Mouse (Mus musculus) CD4-positive, CD25-positive, alpha-beta regulatory T cell, adult 4 months (primary cell): ENCODE data around the gene Ctnna3. TPM values are rescaled to one million over a fixed set of nuclear protein-coding genes. Genes with fewer than 3 reads are reported as not detected.
"Not testable (repeated sequence)": the region's sequence is repeated elsewhere in the genome, so short reads cannot be mapped to it uniquely, and the experiment has no call there.

ENCODE experiments used
- ATAC-seq: one replicate; pipeline ENCODE4 v1.8.0; 2017
- polyA plus RNA-seq, 2 experiments: library from polyadenylated mRNA; unstranded; fragments of 100-300 nt; shearing (Covaris generic); gene quantifications; one replicate each; pipeline ENCODE4 v1.2.1; 2017

Gene Ctnna3
- polyA plus RNA-seq, 2 experiments from 2014 or later = 0.19 TPM; not detected in 1

- ATAC-seq = peak; percentile 53
Observed at GRCm38 (mm10) chr10:63424475-63424814, 5.5 kb upstream of the Ctnna3 start.

GRCm38 (mm10) chr10:63427146-63427545 is 2.8 kb upstream of the Ctnna3 start:
- no peak for ATAC-seq

- peak; percentile 16 for ATAC-seq
Observed at GRCm38 (mm10) chr10:63428243-63429022, 1.5 kb upstream of the Ctnna3 start.

- ATAC-seq = no peak
Observed at GRCm38 (mm10) chr10:63429023-63429340, 916 bp upstream of the Ctnna3 start.

- peak; percentile 81 for ATAC-seq
Observed at GRCm38 (mm10) chr10:63429380-63429779, 518 bp upstream of the Ctnna3 start.

- ATAC-seq = no peak
Observed at GRCm38 (mm10) chr10:63431221-63431736, 1.4 kb downstream of the Ctnna3 start.

- ATAC-seq = no peak
Observed at GRCm38 (mm10) chr10:63432099-63432498, 2.2 kb downstream of the Ctnna3 start.

- ATAC-seq = no peak
Observed at GRCm38 (mm10) chr10:63432887-63433286, 3.0 kb downstream of the Ctnna3 start.

GRCm38 (mm10) chr10:63438736-63439262 is 8.9 kb downstream of the Ctnna3 start:
- no peak for ATAC-seq

GRCm38 (mm10) chr10:63439694-63440228 is 9.9 kb downstream of the Ctnna3 start:
- no peak for ATAC-seq

- ATAC-seq = not testable (repeated sequence)
Observed at GRCm38 (mm10) chr10:63444602-63445387, 14.9 kb downstream of the Ctnna3 start.

GRCm38 (mm10) chr10:63453926-63454325 is 24.0 kb downstream of the Ctnna3 start:
- ATAC-seq = no peak

- ATAC-seq = no peak
Observed at GRCm38 (mm10) chr10:63455110-63455878, 25.4 kb downstream of the Ctnna3 start.

- ATAC-seq = no peak
Observed at GRCm38 (mm10) chr10:63457292-63458128, 27.6 kb downstream of the Ctnna3 start.

- ATAC-seq = no peak
Observed at GRCm38 (mm10) chr10:63460935-63461334, 31.0 kb downstream of the Ctnna3 start.

GRCm38 (mm10) chr10:63472473-63472872 is 42.6 kb downstream of the Ctnna3 start:
- no peak for ATAC-seq

GRCm38 (mm10) chr10:63476167-63476647 is 46.3 kb downstream of the Ctnna3 start:
- ATAC-seq = no peak

- ATAC-seq = no peak
Observed at GRCm38 (mm10) chr10:63478946-63479345, 49.0 kb downstream of the Ctnna3 start.

- ATAC-seq = no peak
Observed at GRCm38 (mm10) chr10:63480066-63480465, 50.2 kb downstream of the Ctnna3 start.

- no peak for ATAC-seq
Observed at GRCm38 (mm10) chr10:63488346-63488745, 58.4 kb downstream of the Ctnna3 start.

- no peak for ATAC-seq
Observed at GRCm38 (mm10) chr10:63523956-63524355, 94.1 kb downstream of the Ctnna3 start.
